Mouse (Mus musculus): ENCODE data around the gene Mier1. TPM values are rescaled to one million over a fixed set of nuclear protein-coding genes. Genes with fewer than 3 reads are reported as not detected.
"Not testable (repeated sequence)": the region's sequence is repeated elsewhere in the genome, so short reads cannot be mapped to it uniquely, and the experiment has no call there.

Mier1 gene
- total RNA-seq, 2 experiments from 2014 or later: 39.6 to 46.1 TPM

GRCm38 (mm10) chr4:103158781-103159180 is 44.6 kb downstream of the Mier1 start:
- DNase-seq (ENCODE audit: extremely low spot score in 1 of 2, low spot score in 1 of 2): no peak

GRCm38 (mm10) chr4:103166198-103166597 is 52.0 kb downstream of the Mier1 start:
- DNase-seq (ENCODE audit: extremely low spot score in 1 of 2, low spot score in 1 of 2): not testable (repeated sequence)

DNA sequence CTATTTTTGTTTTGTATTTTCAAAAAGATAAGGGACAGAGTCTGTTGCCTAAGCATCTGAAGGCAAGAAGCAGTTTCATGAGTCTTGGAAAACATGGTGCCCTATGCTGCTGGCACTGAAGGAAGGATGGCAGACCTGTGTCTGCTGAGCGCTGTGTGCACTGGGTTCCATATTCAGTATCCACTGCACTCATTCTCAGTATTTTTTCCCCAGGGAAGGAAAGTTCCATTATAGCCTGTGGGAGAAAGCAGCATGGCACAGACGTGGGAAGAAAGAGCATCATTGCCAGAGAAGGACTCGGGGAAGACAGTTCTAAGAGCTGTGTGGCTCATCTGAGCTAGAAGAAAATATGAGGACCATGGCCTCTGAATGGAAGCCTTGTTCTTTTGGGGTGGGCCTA is 57.1 kb downstream of the Mier1 start:
- no peak for DNase-seq (ENCODE audit: extremely low spot score in 1 of 2, low spot score in 1 of 2)

DNA sequence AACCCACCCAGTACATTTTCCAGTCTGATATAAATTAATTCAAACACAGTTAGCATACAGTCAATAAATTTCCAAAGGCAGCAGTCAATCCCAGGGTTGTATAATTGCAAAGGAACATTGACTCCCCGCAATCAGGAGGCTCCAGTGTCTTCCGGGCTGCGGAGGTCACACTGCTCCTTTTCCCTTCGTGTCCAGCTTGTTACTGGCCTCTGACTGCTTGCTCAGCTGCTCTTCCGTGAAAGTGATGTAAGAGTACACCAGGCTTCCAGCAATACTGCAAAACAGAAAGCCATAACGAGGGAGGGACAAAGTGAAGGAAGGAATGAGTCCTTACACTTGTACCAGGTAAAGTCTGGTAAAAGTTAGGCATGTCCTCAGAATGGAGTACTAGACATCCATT is 59.3 kb downstream of the Mier1 start:
- no peak for DNase-seq (ENCODE audit: extremely low spot score in 1 of 2, low spot score in 1 of 2)

DNA sequence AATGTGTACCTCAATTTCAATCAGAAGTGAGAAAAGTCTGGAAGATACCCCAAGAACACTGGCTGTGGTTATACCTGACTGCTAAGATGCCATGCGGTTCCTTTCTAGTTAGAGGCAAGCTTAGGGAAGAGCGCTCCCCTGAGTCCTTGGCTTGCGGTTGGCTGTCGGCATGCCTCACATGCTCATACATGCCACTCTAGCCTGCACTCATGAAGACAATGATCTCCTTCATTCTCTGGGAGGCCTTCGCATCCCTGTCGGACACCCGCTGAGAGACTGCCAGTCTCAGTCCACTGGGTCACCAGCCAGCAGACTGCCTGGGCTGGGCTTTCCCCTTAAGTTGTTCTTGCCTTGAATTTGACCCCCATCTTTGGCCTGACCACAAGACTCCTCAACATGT is 59.8 kb downstream of the Mier1 start:
- no peak for DNase-seq (ENCODE audit: extremely low spot score in 1 of 2, low spot score in 1 of 2)

- DNase-seq (ENCODE audit: extremely low spot score in 1 of 2, low spot score in 1 of 2): no peak
Observed at GRCm38 (mm10) chr4:103177681-103178080, 63.5 kb downstream of the Mier1 start.

- DNase-seq (ENCODE audit: extremely low spot score in 1 of 2, low spot score in 1 of 2): no peak
Observed at GRCm38 (mm10) chr4:103178635-103179318, 64.6 kb downstream of the Mier1 start.

DNA sequence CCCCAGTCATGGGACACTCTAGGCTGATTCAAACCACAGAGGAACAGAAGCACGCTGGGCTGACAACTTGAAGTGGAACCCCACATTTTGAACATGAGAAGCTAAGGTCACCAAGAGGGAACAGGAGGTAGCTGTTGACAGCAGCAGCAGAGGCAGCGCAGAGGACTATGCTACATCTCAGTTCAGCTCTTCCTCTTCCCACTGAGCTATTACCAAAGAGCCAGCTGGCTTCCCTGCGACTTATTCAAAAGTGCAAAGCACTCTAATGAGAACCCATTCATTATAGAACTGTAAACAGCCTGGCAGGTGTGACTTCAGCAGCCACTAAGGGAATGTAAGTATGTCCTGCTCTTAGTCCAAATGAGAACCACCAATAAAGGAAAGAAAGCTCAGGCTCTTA is 65.4 kb downstream of the Mier1 start:
- DNase-seq (ENCODE audit: extremely low spot score in 1 of 2, low spot score in 1 of 2): no peak

GRCm38 (mm10) chr4:103180300-103180888 is 66.2 kb downstream of the Mier1 start:
- no peak for DNase-seq (ENCODE audit: extremely low spot score in 1 of 2, low spot score in 1 of 2)

DNA sequence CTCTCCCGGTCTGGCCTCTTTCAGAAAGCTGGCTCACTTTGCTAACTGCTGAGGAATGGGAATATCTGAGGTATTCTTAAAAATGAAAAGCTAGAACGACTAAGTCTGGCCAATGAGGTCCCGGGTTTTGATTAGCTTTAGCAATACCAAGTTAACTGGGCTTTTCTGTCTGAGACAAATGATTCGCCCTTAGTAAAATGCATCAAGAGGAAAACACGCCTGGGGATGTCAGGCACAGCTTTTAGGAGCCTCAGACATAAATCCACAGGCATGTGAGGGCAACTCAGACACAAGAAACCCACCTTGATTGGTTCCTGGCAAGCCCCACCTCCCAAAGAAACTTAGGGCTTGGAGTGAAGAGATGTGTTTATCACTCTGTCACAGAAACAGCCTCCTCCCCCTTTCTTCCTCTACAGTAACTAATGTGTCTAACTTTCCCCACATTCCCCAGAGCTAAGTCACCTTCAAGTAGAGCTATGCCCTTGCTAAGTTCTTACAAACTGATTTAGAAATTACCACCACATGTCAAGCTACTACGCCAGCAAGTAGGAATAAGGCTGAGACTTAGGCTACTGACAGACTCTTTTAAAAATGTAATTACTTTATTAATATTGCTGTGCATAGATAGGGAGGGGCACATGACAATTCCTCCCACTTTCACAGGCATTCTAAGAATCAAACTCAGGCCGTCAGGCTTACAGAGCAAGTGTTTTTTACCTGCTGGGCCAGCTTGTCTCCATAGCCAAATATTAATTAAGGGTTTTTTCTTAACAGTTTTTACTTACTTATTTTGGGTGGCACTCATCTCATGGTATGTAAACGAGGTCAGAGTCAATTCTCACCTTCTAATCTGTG is 74.8 kb downstream of the Mier1 start:
- no peak for DNase-seq (ENCODE audit: extremely low spot score in 1 of 2, low spot score in 1 of 2)

DNA sequence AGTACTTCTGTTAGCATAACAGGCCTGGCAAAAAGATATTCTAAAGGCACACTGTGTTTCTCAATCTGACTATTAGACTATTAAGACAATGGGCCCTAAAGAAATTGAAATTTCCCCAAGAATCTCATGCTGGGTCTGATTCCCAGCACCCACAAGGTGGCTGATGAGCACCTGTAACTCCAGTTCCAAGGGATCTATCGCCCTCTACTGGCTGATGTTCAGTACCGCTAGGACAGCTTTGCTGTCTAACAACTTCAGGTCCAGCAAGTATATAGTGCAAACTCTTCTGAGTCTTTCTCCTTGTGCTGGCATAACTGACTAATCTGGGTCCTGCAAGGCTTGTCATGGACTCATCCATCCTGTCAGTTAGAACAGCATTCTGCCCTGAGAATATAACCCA is 78.2 kb downstream of the Mier1 start:
- no peak for DNase-seq (ENCODE audit: extremely low spot score in 1 of 2, low spot score in 1 of 2)

- DNase-seq (ENCODE audit: extremely low spot score in 1 of 2, low spot score in 1 of 2): no peak
Observed at GRCm38 (mm10) chr4:103197401-103197800, 83.2 kb downstream of the Mier1 start.

- DNase-seq (ENCODE audit: extremely low spot score in 1 of 2, low spot score in 1 of 2): no peak
Observed at GRCm38 (mm10) chr4:103199086-103199485, 84.9 kb downstream of the Mier1 start.

DNA sequence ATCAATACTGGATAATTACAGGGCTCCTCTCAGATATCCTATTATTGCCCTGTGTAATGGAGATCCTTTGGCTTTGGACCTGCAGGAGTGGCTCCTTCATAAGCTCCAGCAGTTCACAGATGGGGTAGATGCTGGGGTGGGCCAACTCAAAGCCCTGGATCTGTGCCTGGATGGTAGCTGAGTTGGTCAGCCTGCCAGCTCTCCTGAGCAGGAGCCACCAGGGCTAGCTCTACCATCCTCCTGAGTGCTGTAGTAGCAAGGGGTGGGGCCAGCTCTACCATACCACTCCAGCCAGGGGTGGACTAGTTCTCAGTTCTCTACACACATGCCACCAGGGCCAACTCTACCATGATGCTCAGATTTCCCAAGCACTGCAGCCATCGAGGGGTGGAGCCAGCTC is 85.9 kb downstream of the Mier1 start:
- DNase-seq (ENCODE audit: extremely low spot score in 1 of 2, low spot score in 1 of 2): no peak

DNA sequence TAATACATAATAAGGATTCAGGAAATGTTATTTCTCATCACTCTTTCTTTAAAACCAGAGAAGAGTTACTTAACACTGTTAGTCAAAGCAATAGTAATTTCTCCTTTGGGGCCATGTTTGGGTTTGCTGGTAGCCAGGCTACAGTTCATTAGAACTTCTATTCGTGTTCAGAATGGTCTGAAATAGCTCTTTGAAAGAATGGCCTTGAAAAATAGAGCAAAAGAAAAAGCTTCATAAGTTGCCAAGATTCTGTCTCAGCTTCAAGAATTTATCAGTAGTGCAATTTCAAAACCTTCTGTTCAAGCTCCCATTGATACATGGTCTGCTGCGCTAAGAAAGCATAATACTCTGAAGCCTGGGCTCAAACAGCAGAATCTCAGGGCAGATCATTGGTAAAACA is 89.5 kb downstream of the Mier1 start:
- no peak for DNase-seq (ENCODE audit: extremely low spot score in 1 of 2, low spot score in 1 of 2)

- DNase-seq (ENCODE audit: extremely low spot score in 1 of 2, low spot score in 1 of 2): no peak
Observed at GRCm38 (mm10) chr4:103208553-103208952, 94.4 kb downstream of the Mier1 start.

DNA sequence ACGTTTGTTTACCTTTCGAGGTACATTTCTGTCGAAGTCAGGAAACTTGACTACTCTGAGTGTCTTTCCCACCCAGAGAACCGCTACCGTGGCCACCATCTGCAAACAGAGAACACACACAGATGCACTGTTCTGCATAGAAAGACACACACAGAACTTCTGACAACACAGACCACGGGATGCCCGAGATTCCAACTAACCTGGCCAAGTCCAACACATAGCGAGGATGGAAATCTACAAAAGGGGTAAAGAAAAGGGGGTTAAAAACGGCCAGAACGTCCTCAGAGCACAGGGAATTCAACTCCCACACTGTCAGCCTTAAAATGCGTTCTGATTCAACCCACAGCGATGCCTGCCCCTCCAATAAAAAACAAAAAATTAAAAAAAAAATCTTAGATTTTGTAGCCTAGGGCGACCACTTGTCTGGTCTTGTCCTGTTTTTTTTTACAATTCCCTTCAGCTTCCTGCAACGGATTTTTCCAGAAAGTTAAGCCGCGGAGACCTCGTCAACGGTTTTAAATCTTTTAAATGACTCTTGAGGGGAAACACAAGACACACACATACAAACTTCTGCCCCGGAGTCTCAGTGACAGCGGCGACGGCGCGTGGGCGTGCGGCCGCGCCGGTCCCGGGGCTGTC is 99.8 kb downstream of the Mier1 start:
- DNase-seq (ENCODE audit: extremely low spot score in 1 of 2, low spot score in 1 of 2): peak in 1 of 2 experiments; percentile 8

- DNase-seq (ENCODE audit: extremely low spot score in 1 of 2, low spot score in 1 of 2): peak in 1 of 2 experiments; percentile 61
Observed at GRCm38 (mm10) chr4:103214498-103214924, 100.3 kb downstream of the Mier1 start.
